Mouse (Mus musculus): ENCODE results near the gene Olfr342. TPM values are rescaled to one million over a fixed set of nuclear protein-coding genes. Genes with fewer than 3 reads are reported as not detected.

The Olfr342 gene
- polyA plus RNA-seq (2014; fragmentation: Nextera tagmentation; extraction: Ambion mirVana) = not detected in 2 replicates

DNA sequence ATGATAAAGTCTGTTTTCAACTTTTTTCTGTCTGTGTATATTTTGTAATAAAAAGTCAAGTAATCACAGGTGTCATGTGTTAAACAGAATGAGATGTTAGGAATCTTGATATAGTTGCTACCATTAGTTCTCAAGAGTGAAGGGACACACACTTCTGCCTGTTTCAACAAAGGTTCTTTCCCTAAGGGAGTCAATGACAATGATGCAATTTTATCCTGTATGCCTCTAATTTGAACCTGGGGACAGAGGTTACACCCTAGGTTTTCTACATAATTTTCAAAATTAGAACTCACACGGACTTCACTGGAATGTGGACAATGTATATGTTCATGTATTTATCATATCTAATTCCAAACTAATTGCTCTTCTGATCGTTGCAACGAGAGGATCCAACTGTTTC is at the start of gene Olfr342:
TSS of gene Olfr342 (plus strand) at position 301 of the 400 bp plus-strand sequence.
- no peak for ATAC-seq (replicated peaks; ENCODE audit: low FRiP score)
- Histone ChIP-seq H3K9me3 (ENCODE audit: control insufficient read depth, low read length) (peaks cover 5% of the 10 kb centered on the region; the same call in 1 of the 2 replicates), H3K4me2 (ENCODE audit: low read depth, low read length, severe bottlenecking) (no peak within 1 kb of the TSS), H3K27me3 (ENCODE audit: control insufficient read depth, insufficient read depth, low read length) (no peaks in the 10 kb centered on the region), H3K27ac (ENCODE audit: low read depth, low read length) (no peak within 1 kb of the TSS), H3K4me1 (replicated peaks; ENCODE audit: control insufficient read depth, insufficient read depth, low read length) (no peaks in the 10 kb centered on the region), H3K36me3 (ENCODE audit: control insufficient read depth, insufficient read depth, low read length) (no peaks in the 10 kb centered on the region), H3K4me3 (ENCODE audit: low read depth, low read length) (no peak within 1 kb of the TSS), H3K9ac (ENCODE audit: low read length) (no peak within 1 kb of the TSS)
- 65% methylated on average over 3 of the region's 3 CpGs for WGBS
- no peak for DNase-seq (ENCODE audit: low spot score)

DNA sequence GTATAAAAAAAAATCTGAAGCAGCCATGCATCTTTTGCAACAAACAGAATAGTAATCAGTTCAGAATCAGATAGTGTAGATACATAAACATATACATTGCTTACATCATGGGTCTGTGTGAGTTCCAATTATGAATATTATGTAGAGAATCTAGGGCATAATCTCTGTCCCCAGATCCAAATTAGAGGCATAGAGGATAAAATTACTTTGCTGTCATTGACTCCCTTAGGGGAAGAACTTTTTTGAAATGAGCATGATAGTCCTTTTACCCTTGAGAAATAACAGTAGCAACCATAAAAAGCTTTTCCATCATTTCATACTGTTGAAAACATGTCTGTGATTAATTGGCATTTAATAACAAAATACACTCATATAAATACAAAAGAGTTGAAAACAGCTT is 42.4 kb upstream of the Olfr342 start, which contains the start of gene Olfr341:
TSS of gene Olfr341 (minus strand) at position 101 of the 400 bp plus-strand sequence.
- no peak within 1 kb of the TSS for H3K27ac ChIP-seq (ENCODE audit: low read depth, low read length)
- no peak within 1 kb of the TSS for H3K4me3 ChIP-seq (ENCODE audit: low read depth, low read length)
- no peaks in the 10 kb centered on the region for H3K4me1 ChIP-seq (replicated peaks; ENCODE audit: control insufficient read depth, insufficient read depth, low read length)
- no peak within 1 kb of the TSS for H3K4me2 ChIP-seq (ENCODE audit: low read depth, low read length, severe bottlenecking)
- no peak within 1 kb of the TSS for H3K9ac ChIP-seq (ENCODE audit: low read length)
- DNase-seq (ENCODE audit: low spot score) (no peak), ATAC-seq (replicated peaks; ENCODE audit: low FRiP score) (no peak)
- H3K9me3 ChIP-seq (ENCODE audit: control insufficient read depth, low read length) = no peaks in the 10 kb centered on the region; the same call in none of the 2 replicates
- no peaks in the 10 kb centered on the region for H3K36me3 ChIP-seq (ENCODE audit: control insufficient read depth, insufficient read depth, low read length)
- no peaks in the 10 kb centered on the region for H3K27me3 ChIP-seq (ENCODE audit: control insufficient read depth, insufficient read depth, low read length)

DNA sequence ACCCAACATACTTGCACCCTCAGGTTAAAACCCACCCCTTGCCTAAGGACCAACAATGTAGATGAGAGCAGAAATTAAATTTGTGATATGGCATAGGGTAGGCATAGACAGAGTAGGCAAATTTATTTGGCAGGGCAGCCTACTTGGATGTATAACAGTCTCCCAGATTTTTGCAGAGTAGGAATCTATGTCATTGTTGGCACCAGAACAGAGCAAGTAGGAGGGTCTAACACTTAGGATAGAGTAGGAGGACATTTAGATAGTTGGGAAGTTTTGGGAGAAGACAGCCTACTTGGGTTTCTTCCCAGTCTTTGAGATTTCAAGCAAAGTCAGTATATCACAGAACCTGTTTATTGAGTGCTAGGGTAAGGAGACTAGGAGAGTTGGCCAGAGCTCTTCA is 40.4 kb downstream of the Olfr342 start:
- H3K4me3 ChIP-seq (ENCODE audit: low read depth, low read length) = no peak overlapping the region
- no peak overlapping the region for H3K27ac ChIP-seq (ENCODE audit: low read depth, low read length)
- ATAC-seq (replicated peaks; ENCODE audit: low FRiP score) = no peak
- H3K4me1 ChIP-seq (replicated peaks; ENCODE audit: control insufficient read depth, insufficient read depth, low read length) = no peaks in the 10 kb centered on the region
- H3K27me3 ChIP-seq (ENCODE audit: control insufficient read depth, insufficient read depth, low read length) = no peaks in the 10 kb centered on the region
- H3K9ac ChIP-seq (ENCODE audit: low read length) = no peak overlapping the region
- no peak for DNase-seq (ENCODE audit: low spot score)
- H3K36me3 ChIP-seq (ENCODE audit: control insufficient read depth, insufficient read depth, low read length) = no peaks in the 10 kb centered on the region
- no peak overlapping the region for H3K4me2 ChIP-seq (ENCODE audit: low read depth, low read length, severe bottlenecking)
- no peaks in the 10 kb centered on the region; the same call in 1 of the 2 replicates for H3K9me3 ChIP-seq (ENCODE audit: control insufficient read depth, low read length)

DNA sequence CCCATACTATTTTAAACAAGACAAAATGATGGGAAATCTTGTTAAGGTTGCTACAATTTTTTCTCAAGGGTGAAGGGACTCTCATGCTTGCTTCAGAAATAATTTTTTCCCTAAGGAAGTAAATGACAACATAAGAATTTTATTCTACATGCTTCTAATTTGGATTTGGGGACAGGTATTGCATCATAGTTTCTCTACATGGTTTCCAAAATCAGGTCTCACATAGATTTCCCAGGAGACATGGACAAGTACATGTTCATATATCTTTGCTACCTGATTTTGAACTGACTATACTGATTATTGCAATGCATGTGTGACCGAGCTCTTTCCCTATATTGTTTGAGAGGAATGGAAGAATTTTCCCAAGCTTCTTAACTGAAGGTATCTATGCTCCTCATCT is 41.6 kb downstream of the Olfr342 start, which contains the start of gene Olfr344:
TSS of gene Olfr344 (plus strand) at position 301 of the 400 bp plus-strand sequence.
- no peaks in the 10 kb centered on the region for H3K27me3 ChIP-seq (ENCODE audit: control insufficient read depth, insufficient read depth, low read length)
- no peaks in the 10 kb centered on the region for H3K4me1 ChIP-seq (replicated peaks; ENCODE audit: control insufficient read depth, insufficient read depth, low read length)
- no peak within 1 kb of the TSS for H3K4me2 ChIP-seq (ENCODE audit: low read depth, low read length, severe bottlenecking)
- H3K36me3 ChIP-seq (ENCODE audit: control insufficient read depth, insufficient read depth, low read length) = no peaks in the 10 kb centered on the region
- no peak within 1 kb of the TSS for H3K27ac ChIP-seq (ENCODE audit: low read depth, low read length)
- ATAC-seq (replicated peaks; ENCODE audit: low FRiP score) (no peak), DNase-seq (ENCODE audit: low spot score) (no peak)
- WGBS = 56% methylated on average over 1 of the region's 1 CpGs
- H3K9ac ChIP-seq (ENCODE audit: low read length) = no peak within 1 kb of the TSS
- no peaks in the 10 kb centered on the region; the same call in 1 of the 2 replicates for H3K9me3 ChIP-seq (ENCODE audit: control insufficient read depth, low read length)
- H3K4me3 ChIP-seq (ENCODE audit: low read depth, low read length) = no peak within 1 kb of the TSS

DNA sequence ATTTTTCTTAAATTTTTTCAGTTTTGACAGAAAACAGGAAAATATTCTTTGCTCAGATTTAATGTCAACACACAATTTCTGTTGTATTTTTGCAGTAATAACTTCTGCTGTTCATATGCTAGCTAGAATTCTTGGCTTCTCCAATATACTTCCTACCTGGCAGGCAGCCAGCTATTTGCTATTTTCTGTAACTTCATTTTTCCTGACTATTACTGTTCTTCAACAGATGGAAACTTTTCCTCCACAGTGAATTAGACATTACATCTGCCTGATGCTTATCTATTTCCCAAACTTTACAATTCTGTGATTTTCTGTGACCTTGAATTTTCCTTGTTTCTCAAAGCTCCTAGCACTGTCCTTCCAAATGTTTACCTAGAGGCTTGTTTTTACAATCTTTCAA is 42.2 kb downstream of the Olfr342 start:
- no peak for DNase-seq (ENCODE audit: low spot score)
- Histone ChIP-seq H3K9me3 (ENCODE audit: control insufficient read depth, low read length) (no peaks in the 10 kb centered on the region; the same call in 1 of the 2 replicates), H3K36me3 (ENCODE audit: control insufficient read depth, insufficient read depth, low read length) (no peaks in the 10 kb centered on the region), H3K27me3 (ENCODE audit: control insufficient read depth, insufficient read depth, low read length) (no peaks in the 10 kb centered on the region), H3K4me3 (ENCODE audit: low read depth, low read length) (no peak overlapping the region), H3K4me1 (replicated peaks; ENCODE audit: control insufficient read depth, insufficient read depth, low read length) (no peaks in the 10 kb centered on the region), H3K4me2 (ENCODE audit: low read depth, low read length, severe bottlenecking) (no peak overlapping the region), H3K9ac (ENCODE audit: low read length) (no peak overlapping the region), H3K27ac (ENCODE audit: low read depth, low read length) (no peak overlapping the region)
- no peak for ATAC-seq (replicated peaks; ENCODE audit: low FRiP score)

DNA sequence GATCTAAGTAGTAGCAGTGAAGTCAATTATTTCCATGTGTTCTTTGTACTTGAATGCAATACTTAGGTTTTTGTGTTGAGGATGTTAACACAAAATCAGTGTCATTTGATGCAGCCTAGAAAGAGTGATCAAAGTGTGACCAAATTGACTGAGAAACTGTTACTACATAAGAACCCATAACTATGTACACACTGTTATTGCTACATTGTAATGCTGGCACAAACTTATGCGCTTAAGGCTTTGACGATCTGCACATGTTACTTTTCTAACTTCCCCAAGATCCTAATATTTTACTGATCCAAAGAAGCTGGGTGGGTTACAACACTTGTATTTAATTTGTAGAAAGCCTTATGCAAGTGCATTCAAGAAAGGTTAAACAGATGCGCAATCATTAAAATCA is 43.0 kb downstream of the Olfr342 start:
- no peak overlapping the region for H3K27ac ChIP-seq (ENCODE audit: low read depth, low read length)
- H3K9ac ChIP-seq (ENCODE audit: low read length) = no peak overlapping the region
- no peak for ATAC-seq (replicated peaks; ENCODE audit: low FRiP score)
- no peaks in the 10 kb centered on the region; the same call in 1 of the 2 replicates for H3K9me3 ChIP-seq (ENCODE audit: control insufficient read depth, low read length)
- H3K4me2 ChIP-seq (ENCODE audit: low read depth, low read length, severe bottlenecking) = no peak overlapping the region
- no peak for DNase-seq (ENCODE audit: low spot score)
- no peaks in the 10 kb centered on the region for H3K27me3 ChIP-seq (ENCODE audit: control insufficient read depth, insufficient read depth, low read length)
- no peaks in the 10 kb centered on the region for H3K36me3 ChIP-seq (ENCODE audit: control insufficient read depth, insufficient read depth, low read length)
- no peak overlapping the region for H3K4me3 ChIP-seq (ENCODE audit: low read depth, low read length)
- H3K4me1 ChIP-seq (replicated peaks; ENCODE audit: control insufficient read depth, insufficient read depth, low read length) = no peaks in the 10 kb centered on the region
- 90% methylated on average over 3 of the region's 3 CpGs for WGBS

Other genes with a start within 250 kb of the Olfr342 start
- not detected in 2 replicates for gene Olfr338, start 151.5 kb upstream of the Olfr342 start, polyA plus RNA-seq (2014; fragmentation: Nextera tagmentation; extraction: Ambion mirVana)
- gene Olfr339, start 106.1 kb upstream of the Olfr342 start, polyA plus RNA-seq (2014; fragmentation: Nextera tagmentation; extraction: Ambion mirVana) = not detected in 2 replicates
- gene Olfr340, start 72.4 kb upstream of the Olfr342 start, polyA plus RNA-seq (2014; fragmentation: Nextera tagmentation; extraction: Ambion mirVana) = not detected in 2 replicates
- not detected in 2 replicates for gene Olfr341, start 42.5 kb upstream of the Olfr342 start, polyA plus RNA-seq (2014; fragmentation: Nextera tagmentation; extraction: Ambion mirVana)
- gene Olfr344, start 41.7 kb downstream of the Olfr342 start, polyA plus RNA-seq (2014; fragmentation: Nextera tagmentation; extraction: Ambion mirVana) = not detected in 2 replicates
- gene Olfr345, start 115.0 kb downstream of the Olfr342 start, polyA plus RNA-seq (2014; fragmentation: Nextera tagmentation; extraction: Ambion mirVana) = not detected in 2 replicates
- gene Olfr346, start 160.8 kb downstream of the Olfr342 start, polyA plus RNA-seq (2014; fragmentation: Nextera tagmentation; extraction: Ambion mirVana) = not detected in 2 replicates
- not detected in 2 replicates for gene Olfr347, start 206.9 kb downstream of the Olfr342 start, polyA plus RNA-seq (2014; fragmentation: Nextera tagmentation; extraction: Ambion mirVana)